Mouse (Mus musculus): ENCODE measurements around the gene Gm20388.

Gene Gm20388

GRCm38 (mm10) chr8:122677481-122678021 is 2766.9 kb downstream of the Gm20388 start:
- no peak for DNase-seq (ENCODE audit: low spot score)

- no peak for DNase-seq (ENCODE audit: low spot score)
These were observed 2767.6 kb downstream of the Gm20388 start for GRCm38 (mm10) chr8:122678061-122678895.

GRCm38 (mm10) chr8:122678896-122679210 is 2768.2 kb downstream of the Gm20388 start:
- DNase-seq (ENCODE audit: low spot score) = no peak

GRCm38 (mm10) chr8:122679325-122679920 is 2768.8 kb downstream of the Gm20388 start:
- DNase-seq (ENCODE audit: low spot score) = no peak

- no peak for DNase-seq (ENCODE audit: low spot score)
These were observed 2769.5 kb downstream of the Gm20388 start for GRCm38 (mm10) chr8:122680171-122680570.

GRCm38 (mm10) chr8:122682820-122683219 is 2772.2 kb downstream of the Gm20388 start:
- no peak for DNase-seq (ENCODE audit: low spot score)

- no peak for DNase-seq (ENCODE audit: low spot score)
These were observed 2774.6 kb downstream of the Gm20388 start for GRCm38 (mm10) chr8:122685097-122685861.

GRCm38 (mm10) chr8:122686879-122687278 is 2776.2 kb downstream of the Gm20388 start:
- DNase-seq (ENCODE audit: low spot score) = no peak

- no peak for DNase-seq (ENCODE audit: low spot score)
These were observed 2778.7 kb downstream of the Gm20388 start for GRCm38 (mm10) chr8:122689315-122689714.

GRCm38 (mm10) chr8:122691018-122691417 is 2780.4 kb downstream of the Gm20388 start:
- peak; percentile 75 for DNase-seq (ENCODE audit: low spot score)

GRCm38 (mm10) chr8:122692152-122692551 is 2781.5 kb downstream of the Gm20388 start:
- no peak for DNase-seq (ENCODE audit: low spot score)

- DNase-seq (ENCODE audit: low spot score) = no peak
These were observed 2784.9 kb downstream of the Gm20388 start for GRCm38 (mm10) chr8:122695438-122696042.

GRCm38 (mm10) chr8:122697181-122697581 is 2786.5 kb downstream of the Gm20388 start:
- DNase-seq (ENCODE audit: low spot score) = peak; percentile 16

- DNase-seq (ENCODE audit: low spot score) = no peak
These were observed 2786.9 kb downstream of the Gm20388 start for GRCm38 (mm10) chr8:122697586-122697985.

GRCm38 (mm10) chr8:122698254-122698768 is 2787.7 kb downstream of the Gm20388 start:
- DNase-seq (ENCODE audit: low spot score) = no peak

- no peak for DNase-seq (ENCODE audit: low spot score)
These were observed 2788.4 kb downstream of the Gm20388 start, which contains the start of gene Cbfa2t3 for GRCm38 (mm10) chr8:122699005-122699492. Gene Cbfa2t3, minus strand, starts transcription at chr8:122699109.

- no peak for DNase-seq (ENCODE audit: low spot score)
These were observed 2790.0 kb downstream of the Gm20388 start for GRCm38 (mm10) chr8:122700628-122701027.

GRCm38 (mm10) chr8:122701441-122702185 is 2791.0 kb downstream of the Gm20388 start:
- no peak for DNase-seq (ENCODE audit: low spot score)

- DNase-seq (ENCODE audit: low spot score) = no peak
These were observed 2791.8 kb downstream of the Gm20388 start for GRCm38 (mm10) chr8:122702301-122702941.

GRCm38 (mm10) chr8:122702957-122703356 is 2792.3 kb downstream of the Gm20388 start:
- DNase-seq (ENCODE audit: low spot score) = no peak

Measured in adipocyte (in vitro differentiated cells).